Mouse (Mus musculus): ENCODE data around the gene Wdr24.

GRCm38 (mm10) chr17:25801029-25801428 lies 22.4 kb upstream of the Wdr24 start:
- TF ChIP-seq POLR2A (IDR thresholded peaks at IDR 0.05; ENCODE audit: insufficient read depth, low read depth, low read length) (no peak), CTCF (IDR thresholded peaks at IDR 0.05; ENCODE audit: insufficient read depth, low read depth, low read length) (no peak)
